Mouse (Mus musculus) forebrain, postnatal 0 days (tissue): Measurements from ENCODE around the gene Faap20. TPM values are rescaled to one million over a fixed set of nuclear protein-coding genes. Genes with fewer than 3 reads are reported as not detected.

Experiments
- ATAC-seq: fragments of 200-750 bp; cut with Nextera tagmentation; 2 replicates; pipeline ENCODE4 v1.8.0; 2017; ENCODE audit warnings: mild to moderate bottlenecking, moderate library complexity
- DNase-seq: peaks from one replicate; pipeline ENCODE4 v3.0.0-alpha.2; 2015
- H3K27ac ChIP-seq: fragments of 300-500 bp; sonication (generic); 2 replicates; pipeline ENCODE4 v1.5.1; 2014; ENCODE audit warnings: low read depth, mild to moderate bottlenecking, antibody characterized with exemption, low read length, moderate library complexity, mixed read lengths
- H3K27me3 ChIP-seq: fragments of 300-500 bp; sonication (generic); 2 replicates; pipeline ENCODE4 v1.6.1; 2014; ENCODE audit warnings: mild to moderate bottlenecking, low read length, mixed read lengths; ENCODE audit not compliant: insufficient read depth
- H3K36me3 ChIP-seq: fragments of 300-500 bp; sonication (generic); 2 replicates; pipeline ENCODE4 v1.6.1; 2014; ENCODE audit warnings: mild to moderate bottlenecking, moderate library complexity; ENCODE audit not compliant: insufficient read depth
- H3K4me1 ChIP-seq: fragments of 300-500 bp; sonication (generic); 2 replicates; pipeline ENCODE4 v1.6.1; 2014; ENCODE audit warnings: antibody characterized with exemption; ENCODE audit not compliant: insufficient read depth
- H3K4me2 ChIP-seq: fragments of 300-500 bp; sonication (generic); 2 replicates; pipeline ENCODE4 v1.6.1; 2014; ENCODE audit warnings: low read depth, mild to moderate bottlenecking, moderate library complexity
- H3K4me3 ChIP-seq: fragments of 300-500 bp; sonication (generic); 2 replicates; pipeline ENCODE4 v1.5.1; 2014; ENCODE audit warnings: low read depth, low read length, mixed read lengths
- H3K9ac ChIP-seq: fragments of 300-500 bp; sonication (generic); 2 replicates; pipeline ENCODE4 v1.6.1; 2014; ENCODE audit warnings: mild to moderate bottlenecking
- H3K9me3 ChIP-seq: fragments of 300-500 bp; sonication (generic); 2 replicates; pipeline ENCODE4 v1.6.1; 2016; ENCODE audit warnings: low read length
- CTCF ChIP-seq: sonication (generic); IDR thresholded peaks from 2 replicates; pipeline ENCODE4 v1.5.1; 2016; ENCODE audit warnings: antibody characterized with exemption, control low read depth, low read depth
- WGBS: fragments of 180-500 bp; shearing (Covaris S2); extraction: QIAGEN DNeasy Blood & Tissue Kit; methylation state at CpG from one replicate; pipeline ENCODE4 v1.1.7; 2014; 5-methylcytosine and 5-hydroxymethylcytosine counted together
- polyA plus RNA-seq: library from polyadenylated mRNA; unstranded; fragments of >200 nt; fragmentation: Nextera tagmentation; extraction: Ambion mirVana; gene quantifications from 2 replicates; pipeline ENCODE4 v1.2.1, GENCODE M21; 2015
- total RNA-seq: library from RNA; depleted of rRNA; stranded (reverse); fragments of >200 nt; gene quantifications from 2 replicates; pipeline ENCODE4 v1.2.3, GENCODE M21; 2014

Gene Faap20
- total and polyA plus RNA-seq, 2 experiments from 2014 or later = 48.7 to 60.7 TPM

DNA sequence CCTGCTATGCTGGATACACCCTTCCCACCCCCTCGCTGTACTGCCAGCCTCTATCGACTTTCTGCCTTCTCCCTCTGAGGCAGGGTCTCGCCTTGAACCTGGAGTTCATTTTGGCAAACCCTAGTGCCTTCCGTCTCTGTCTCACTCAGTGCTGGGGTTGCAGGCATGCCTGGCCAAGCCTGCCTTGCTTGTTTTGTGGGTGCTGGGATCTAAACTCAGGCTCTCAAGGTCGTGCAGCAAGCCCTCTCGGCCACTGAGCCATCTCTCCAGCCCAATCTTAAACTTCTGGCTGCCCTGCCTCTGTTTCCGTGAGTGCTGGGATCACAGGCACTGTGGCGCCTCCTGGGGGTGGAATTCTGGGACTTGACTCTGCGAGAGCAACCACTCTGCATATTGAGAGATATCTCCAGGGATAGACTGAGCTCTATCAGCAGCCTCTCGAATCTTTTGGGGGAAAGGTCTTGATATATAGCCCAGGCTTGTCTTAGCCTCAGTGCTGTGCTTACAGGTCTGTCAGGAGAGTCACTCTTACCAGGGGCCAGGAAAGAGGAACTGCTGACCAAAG is 45.5 kb downstream of the Faap20 start:
- DNase-seq = peak; percentile 54
- Histone ChIP-seq H3K4me2 (no peak overlapping the region), H3K36me3 (peaks cover 13% of the 10 kb centered on the region; the same call in 1 of the 2 replicates), H3K27ac (peak overlapping the region; percentile 88), H3K9ac (no peak overlapping the region), H3K4me3 (no peak overlapping the region), H3K27me3 (no peaks in the 10 kb centered on the region), H3K9me3 (no peaks in the 10 kb centered on the region), H3K4me1 (0 out of 2 replicates have a peak, but pooled peaks cover 8% of the 10 kb centered on the region)
- no peak for ATAC-seq
- WGBS = 73% methylated on average over 10 of the region's 10 CpGs
- peak; percentile 46 for TF ChIP-seq CTCF

GRCm38 (mm10) chr4:155295996-155296395 is 46.4 kb downstream of the Faap20 start:
- H3K9ac ChIP-seq = no peak overlapping the region
- TF ChIP-seq CTCF = peak; percentile 59
- 37% methylated on average over 4 of the region's 4 CpGs for whole genome bisulfite sequencing
- no peak overlapping the region for H3K4me3 ChIP-seq
- H3K27me3 ChIP-seq = no peaks in the 10 kb centered on the region
- H3K4me2 ChIP-seq = no peak overlapping the region
- 0 out of 2 replicates have a peak, but pooled peaks cover 8% of the 10 kb centered on the region for H3K4me1 ChIP-seq
- H3K9me3 ChIP-seq = no peaks in the 10 kb centered on the region
- DNase-seq (peak; percentile 90), ATAC-seq (peak; percentile 76)
- peak overlapping the region; percentile 88 for H3K27ac ChIP-seq
- H3K36me3 ChIP-seq = peaks cover 13% of the 10 kb centered on the region; the same call in 1 of the 2 replicates

DNA sequence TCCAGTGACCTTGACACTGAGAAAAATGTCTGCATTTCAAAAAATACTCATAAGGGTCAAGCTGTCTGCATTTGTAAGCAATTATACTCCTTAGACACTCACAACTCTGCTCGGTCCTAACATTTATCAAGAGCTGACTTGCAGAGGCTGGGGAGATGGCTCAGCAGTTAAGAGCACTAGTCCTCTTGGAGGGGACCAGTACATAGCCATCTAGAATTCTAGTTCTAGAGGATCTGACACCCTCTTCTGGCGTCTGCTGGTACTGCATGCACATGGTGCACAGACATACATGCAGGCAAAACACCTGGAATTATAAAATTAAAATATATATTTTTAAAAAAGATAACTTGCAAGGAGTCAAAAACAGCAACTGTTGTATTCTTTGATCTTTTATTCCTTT is 47.5 kb downstream of the Faap20 start:
- Histone ChIP-seq H3K9me3 (no peaks in the 10 kb centered on the region), H3K4me1 (0 out of 2 replicates have a peak, but pooled peaks cover 9% of the 10 kb centered on the region), H3K4me2 (no peak overlapping the region), H3K27ac (0 out of 2 replicates have a peak overlapping the region, but pooled peaks have one; percentile 88), H3K36me3 (peaks cover 13% of the 10 kb centered on the region; the same call in 1 of the 2 replicates), H3K27me3 (no peaks in the 10 kb centered on the region), H3K4me3 (no peak overlapping the region), H3K9ac (no peak overlapping the region)
- ATAC-seq = no peak; the same call in 1 of the 2 replicates
- no peak for DNase-seq
- WGBS = 58% methylated on average over 2 of the region's 2 CpGs
- TF ChIP-seq CTCF = peak; percentile 61

GRCm38 (mm10) chr4:155298826-155299225 is 49.2 kb downstream of the Faap20 start:
- DNase-seq (no peak), ATAC-seq (no peak)
- 86% methylated on average over 4 of the region's 4 CpGs for WGBS
- Histone ChIP-seq H3K27me3 (no peaks in the 10 kb centered on the region), H3K36me3 (peaks cover 6% of the 10 kb centered on the region; the same call in 1 of the 2 replicates), H3K4me2 (no peak overlapping the region), H3K4me1 (0 out of 2 replicates have a peak, but pooled peaks cover 11% of the 10 kb centered on the region), H3K4me3 (no peak overlapping the region), H3K27ac (no peak overlapping the region), H3K9me3 (no peaks in the 10 kb centered on the region), H3K9ac (no peak overlapping the region)
- no peak for TF ChIP-seq CTCF

GRCm38 (mm10) chr4:155300421-155301097 is 51.0 kb downstream of the Faap20 start:
- no peak for ATAC-seq
- WGBS = 82% methylated on average over 21 of the region's 21 CpGs
- Histone ChIP-seq H3K9me3 (no peaks in the 10 kb centered on the region), H3K36me3 (peaks cover 6% of the 10 kb centered on the region; the same call in 1 of the 2 replicates), H3K4me1 (peaks cover 13% of the 10 kb centered on the region; the same call in 1 of the 2 replicates), H3K27me3 (no peaks in the 10 kb centered on the region), H3K4me2 (no peak overlapping the region), H3K9ac (no peak overlapping the region), H3K4me3 (no peak overlapping the region), H3K27ac (no peak overlapping the region)
- TF ChIP-seq CTCF = no peak
- no peak for DNase-seq

GRCm38 (mm10) chr4:155301098-155301447 is 51.5 kb downstream of the Faap20 start:
- no peak for TF ChIP-seq CTCF
- ATAC-seq (no peak), DNase-seq (no peak)
- Histone ChIP-seq H3K27me3 (no peaks in the 10 kb centered on the region), H3K4me3 (no peak overlapping the region), H3K36me3 (peaks cover 6% of the 10 kb centered on the region; the same call in 1 of the 2 replicates), H3K4me1 (peaks cover 17% of the 10 kb centered on the region), H3K27ac (peak overlapping the region; percentile 35; the same call in 1 of the 2 replicates), H3K9ac (no peak overlapping the region), H3K9me3 (no peaks in the 10 kb centered on the region), H3K4me2 (no peak overlapping the region)
- 92% methylated on average over 7 of the region's 7 CpGs for WGBS

- Histone ChIP-seq H3K4me1 (peaks cover 25% of the 10 kb centered on the region), H3K36me3 (peaks cover 6% of the 10 kb centered on the region; the same call in 1 of the 2 replicates), H3K9me3 (no peaks in the 10 kb centered on the region), H3K4me3 (no peak overlapping the region), H3K4me2 (no peak overlapping the region), H3K27ac (peak overlapping the region; percentile 35), H3K9ac (no peak overlapping the region), H3K27me3 (no peaks in the 10 kb centered on the region)
- DNase-seq (no peak), ATAC-seq (no peak)
- 54% methylated on average over 4 of the region's 4 CpGs for WGBS
- no peak for TF ChIP-seq CTCF
These were observed 52.4 kb downstream of the Faap20 start for GRCm38 (mm10) chr4:155301965-155302364.
